Mouse (Mus musculus): Measurements from ENCODE around the gene Ube2d3.
A peak's percentile ranks its signal among the peaks of the same experiment; 100 is the strongest.
"Not testable (repeated sequence)": the region's sequence is repeated elsewhere in the genome, so short reads cannot be mapped to it uniquely, and the experiment has no call there.

The Ube2d3 gene

GRCm38 (mm10) chr3:135493320-135493719, 55.4 kb downstream of the Ube2d3 start:
- DNase-seq (ENCODE audit: low spot score): not testable (repeated sequence)

DNA sequence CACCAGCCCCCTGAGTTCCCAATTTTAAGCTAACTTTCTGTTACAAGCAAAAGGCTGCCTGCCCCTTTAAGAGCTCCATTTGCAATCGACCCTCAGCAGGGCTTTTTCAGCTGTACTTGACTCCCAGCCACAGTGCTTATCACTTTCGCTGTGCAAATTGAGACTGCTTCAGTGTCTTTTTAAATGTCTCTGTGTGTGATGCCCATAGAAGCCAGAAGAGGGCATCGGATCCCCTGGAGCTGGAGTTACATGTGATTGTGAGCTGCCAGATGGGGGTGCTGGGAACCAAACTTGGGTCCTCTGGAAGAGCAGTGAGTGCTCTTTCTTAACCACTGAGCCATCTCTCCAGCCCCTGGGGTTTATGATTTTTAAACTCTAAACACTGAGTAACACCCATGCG, 60.0 kb downstream of the Ube2d3 start:
- not testable (repeated sequence) for DNase-seq (ENCODE audit: low spot score)

DNA sequence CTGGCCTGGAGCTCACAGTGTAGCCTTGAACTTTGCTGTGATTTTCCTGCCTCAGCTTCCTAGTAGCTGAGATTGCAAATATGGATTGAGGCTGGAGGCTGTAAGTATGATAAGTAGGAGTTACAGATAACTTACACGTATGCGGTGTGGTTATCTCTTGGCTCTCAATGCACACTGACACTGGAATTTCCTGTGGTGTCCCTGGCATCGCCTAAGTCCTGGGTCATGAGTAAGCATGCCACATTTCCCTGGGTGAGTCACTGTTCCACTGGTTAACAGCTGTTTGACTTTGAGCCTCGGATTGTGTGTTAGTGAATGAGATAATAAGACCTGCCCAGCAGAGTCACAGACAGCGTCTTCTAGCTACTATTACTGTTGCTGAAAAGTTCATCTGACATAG, 60.9 kb downstream of the Ube2d3 start:
- DNase-seq (ENCODE audit: low spot score): no peak

- DNase-seq (ENCODE audit: low spot score): no peak
Measured at GRCm38 (mm10) chr3:135503160-135503559, 65.2 kb downstream of the Ube2d3 start.

- peak; percentile 58 for DNase-seq (ENCODE audit: low spot score)
Measured at GRCm38 (mm10) chr3:135505369-135505909, 67.5 kb downstream of the Ube2d3 start.

GRCm38 (mm10) chr3:135505916-135506482, 68.0 kb downstream of the Ube2d3 start:
- no peak for DNase-seq (ENCODE audit: low spot score)

DNA sequence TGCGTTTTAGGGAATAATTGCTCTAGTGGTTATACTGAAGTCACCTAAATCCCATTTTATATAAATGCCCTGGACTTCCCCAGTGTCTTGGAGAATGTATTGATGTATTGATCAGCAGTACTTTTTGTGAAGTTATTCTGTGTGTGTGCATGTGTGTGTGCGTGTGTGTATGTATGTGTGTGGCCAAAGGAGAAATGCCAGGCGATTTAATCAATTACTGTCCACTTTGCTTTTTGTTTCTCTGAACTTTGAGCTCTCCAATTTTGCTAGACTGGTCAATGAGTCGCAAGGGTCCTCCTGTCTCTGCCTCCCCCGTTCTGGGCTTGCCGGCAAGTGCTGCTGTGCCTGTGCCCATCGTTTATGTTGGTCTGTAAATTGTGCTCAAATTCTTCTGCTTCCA, 69.6 kb downstream of the Ube2d3 start:
- no peak for DNase-seq (ENCODE audit: low spot score)

DNA sequence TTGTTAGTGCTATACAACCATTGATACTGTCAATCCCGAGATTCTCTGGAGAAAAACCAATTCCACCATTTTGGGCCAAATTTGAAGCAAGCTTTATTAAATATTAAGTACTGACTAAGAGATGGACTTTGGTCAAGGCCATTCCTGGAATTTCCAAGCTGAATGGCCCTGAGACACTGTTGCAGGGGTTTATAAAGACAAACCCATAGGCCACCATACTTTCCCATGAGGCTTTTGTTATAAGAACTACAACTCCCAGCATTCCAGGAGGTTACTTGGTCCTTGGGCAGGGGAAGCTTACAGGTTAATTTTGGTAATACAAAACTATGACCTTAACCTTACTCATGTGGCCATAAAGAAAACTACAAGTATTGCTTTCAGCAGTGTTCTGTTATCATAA, 70.2 kb downstream of the Ube2d3 start:
- DNase-seq (ENCODE audit: low spot score): no peak

DNA sequence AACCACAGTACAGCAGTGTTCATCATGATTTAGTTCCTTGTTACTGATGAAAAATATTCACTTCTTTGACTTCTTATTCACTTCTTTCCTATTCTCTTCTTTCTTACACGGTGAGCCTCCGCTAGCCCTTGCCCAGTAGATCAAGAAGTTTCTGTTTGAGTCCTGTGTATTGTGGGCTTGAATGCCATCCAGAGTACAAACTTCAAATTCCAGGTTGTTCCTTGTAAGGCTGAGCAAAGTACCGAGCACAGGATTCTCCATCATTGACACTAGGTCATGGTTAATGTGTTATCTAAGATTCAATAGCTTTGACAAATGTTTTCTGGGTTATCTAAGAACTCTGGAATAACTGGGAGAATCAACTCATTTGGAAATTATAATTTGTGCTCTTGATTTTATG, 72.4 kb downstream of the Ube2d3 start:
- DNase-seq (ENCODE audit: low spot score): no peak

GRCm38 (mm10) chr3:135511683-135512082, 73.7 kb downstream of the Ube2d3 start:
- DNase-seq (ENCODE audit: low spot score): no peak

DNA sequence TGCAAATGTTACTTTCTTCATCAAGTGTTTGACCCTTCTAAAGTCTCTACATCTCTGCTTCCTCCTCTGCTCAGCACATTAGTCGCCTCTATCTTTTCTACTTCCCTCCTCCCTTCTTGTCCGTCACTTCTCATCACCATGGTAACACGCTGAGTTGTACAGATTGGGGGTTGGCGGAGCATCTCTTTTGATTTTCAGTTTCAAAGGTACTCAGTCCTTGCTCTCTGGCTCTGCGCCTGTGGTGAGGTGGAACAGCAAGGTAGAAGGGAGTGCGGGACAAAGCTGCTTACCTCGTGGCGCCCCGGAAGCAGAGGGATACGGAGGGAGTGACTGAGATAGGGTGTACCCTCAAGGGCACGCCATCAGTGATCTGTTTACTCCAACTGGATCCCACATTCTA, 75.3 kb downstream of the Ube2d3 start:
- no peak for DNase-seq (ENCODE audit: low spot score)

GRCm38 (mm10) chr3:135513800-135514425, 76.0 kb downstream of the Ube2d3 start:
- no peak for DNase-seq (ENCODE audit: low spot score)

DNA sequence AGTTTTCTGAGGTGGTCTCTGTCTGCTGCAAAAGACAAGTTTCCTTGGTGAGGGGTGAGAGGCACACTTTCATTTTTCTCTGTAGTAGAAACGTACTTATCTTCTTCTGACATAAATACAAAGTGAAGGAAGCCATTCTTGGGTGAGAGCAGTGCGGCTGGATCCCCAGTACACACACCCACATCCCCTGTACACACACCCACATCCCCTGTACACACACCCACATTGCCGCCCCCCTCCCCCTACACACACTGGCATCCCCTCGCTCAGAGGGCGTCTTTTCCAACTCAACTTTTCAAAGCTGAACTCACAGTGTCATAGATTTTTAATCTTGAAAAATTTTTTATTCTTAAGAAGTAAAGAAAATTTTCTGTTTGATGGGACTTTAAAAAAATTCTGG, 77.3 kb downstream of the Ube2d3 start:
- no peak for DNase-seq (ENCODE audit: low spot score)

- DNase-seq (ENCODE audit: low spot score): no peak
Measured at GRCm38 (mm10) chr3:135516891-135517290, 78.9 kb downstream of the Ube2d3 start.

All from spleen, adult 12 weeks (tissue).